Mouse (Mus musculus) thymus, adult 2 months (tissue): ENCODE results near the gene Lsamp.
"Not testable (repeated sequence)": the region's sequence is repeated elsewhere in the genome, so short reads cannot be mapped to it uniquely, and the experiment has no call there.

Source experiments
- CTCF ChIP-seq: fragments of 200-500 bp; IDR thresholded peaks from 2 replicates; pipeline ENCODE4 v1.5.1; 2012; ENCODE audit warnings: mild to moderate bottlenecking, control low read depth, low read length, moderate library complexity, borderline replicate concordance; ENCODE audit not compliant: control insufficient read depth, poor library complexity, insufficient read depth; ENCODE audit errors: extremely low read depth
- POLR2A ChIP-seq: fragments of 200-500 bp; IDR thresholded peaks from 2 replicates; pipeline ENCODE4 v1.6.1; 2012; ENCODE audit warnings: mild to moderate bottlenecking, low read length, control low read depth, moderate library complexity; ENCODE audit not compliant: control insufficient read depth, poor library complexity, insufficient read depth; ENCODE audit errors: extremely low read depth

DNA sequence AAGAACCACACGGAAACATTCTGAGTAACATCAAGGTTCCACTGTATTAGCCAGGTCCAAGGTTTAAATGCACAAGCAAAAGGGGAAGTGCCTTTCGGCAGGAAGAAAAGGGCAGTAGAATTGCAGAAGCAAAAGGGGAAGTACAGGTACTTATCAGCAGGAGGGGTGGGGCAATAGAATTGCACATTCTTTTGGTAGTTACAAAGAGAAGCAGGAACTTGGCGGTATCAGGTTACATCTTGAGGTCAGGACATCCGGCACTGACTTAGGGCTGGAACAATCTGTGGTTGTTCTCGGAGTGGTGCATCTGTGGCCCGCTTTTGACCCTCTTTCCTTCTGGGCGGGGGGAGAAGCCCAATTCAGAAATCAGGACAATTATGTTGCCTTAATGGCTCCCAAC lies 636.9 kb downstream of the Lsamp start:
- not testable (repeated sequence) for TF ChIP-seq CTCF, POLR2A
